Mouse (Mus musculus) neural tube, embryonic 11.5 days (tissue): ENCODE results near the gene 4930402H24Rik. TPM values are rescaled to one million over a fixed set of nuclear protein-coding genes. Genes with fewer than 3 reads are reported as not detected.
"Not testable (repeated sequence)": the region's sequence is repeated elsewhere in the genome, so short reads cannot be mapped to it uniquely, and the experiment has no call there.

Experiments used
- ATAC-seq: fragments of 200-750 bp; cut with Nextera tagmentation; 2 replicates; pipeline ENCODE4 v1.8.0; 2017; ENCODE audit warnings: moderate number of reproducible peaks, mild to moderate bottlenecking, moderate TSS enrichment, moderate library complexity; ENCODE audit not compliant: insufficient read depth, low FRiP score, low TSS enrichment
- DNase-seq: peaks from one replicate; pipeline ENCODE4 v3.0.0-alpha.2; 2015; ENCODE audit warnings: low spot score
- H3K27ac ChIP-seq: fragments of 300-500 bp; sonication (generic); 2 replicates; pipeline ENCODE4 v1.5.1; 2014; ENCODE audit warnings: low read depth, mild to moderate bottlenecking, low read length
- H3K27me3 ChIP-seq: fragments of 300-500 bp; sonication (generic); 2 replicates; pipeline ENCODE4 v1.6.1; 2014; ENCODE audit warnings: mild to moderate bottlenecking, low read length, mixed read lengths; ENCODE audit not compliant: control insufficient read depth, insufficient read depth
- H3K36me3 ChIP-seq: fragments of 300-500 bp; sonication (generic); 2 replicates; pipeline ENCODE4 v1.6.1; 2014; ENCODE audit warnings: mild to moderate bottlenecking, low read length, moderate library complexity, mixed read lengths; ENCODE audit not compliant: control insufficient read depth, insufficient read depth
- H3K4me1 ChIP-seq: fragments of 300-500 bp; sonication (generic); 2 replicates; pipeline ENCODE4 v1.6.1; 2014; ENCODE audit warnings: low read length, mixed read lengths; ENCODE audit not compliant: control insufficient read depth, insufficient read depth
- H3K4me2 ChIP-seq: fragments of 300-500 bp; sonication (generic); 2 replicates; pipeline ENCODE4 v1.6.1; 2014; ENCODE audit warnings: low read depth, mild to moderate bottlenecking, moderate library complexity
- H3K4me3 ChIP-seq: fragments of 300-500 bp; sonication (generic); 2 replicates; pipeline ENCODE4 v1.5.1; 2014; ENCODE audit warnings: low read depth, low read length
- H3K9ac ChIP-seq: fragments of 300-500 bp; sonication (generic); 2 replicates; pipeline ENCODE4 v1.6.1; 2014; ENCODE audit warnings: mild to moderate bottlenecking, low read length
- H3K9me3 ChIP-seq: fragments of 300-500 bp; sonication (generic); 2 replicates; pipeline ENCODE4 v1.6.1; 2016; ENCODE audit warnings: low read length; ENCODE audit not compliant: control insufficient read depth
- WGBS: fragments of 180-500 bp; shearing (Covaris S2); extraction: QIAGEN DNeasy Blood & Tissue Kit; methylation state at CpG from one replicate; pipeline ENCODE4 v1.1.7; 2014; 5-methylcytosine and 5-hydroxymethylcytosine counted together
- polyA plus RNA-seq: library from polyadenylated mRNA; unstranded; fragments of >200 nt; fragmentation: Nextera tagmentation; extraction: Ambion mirVana; gene quantifications from 2 replicates; pipeline ENCODE4 v1.2.1, GENCODE M21; 2014

4930402H24Rik gene
- polyA plus RNA-seq, 1 experiment from 2014 or later = 61.6 TPM

DNA sequence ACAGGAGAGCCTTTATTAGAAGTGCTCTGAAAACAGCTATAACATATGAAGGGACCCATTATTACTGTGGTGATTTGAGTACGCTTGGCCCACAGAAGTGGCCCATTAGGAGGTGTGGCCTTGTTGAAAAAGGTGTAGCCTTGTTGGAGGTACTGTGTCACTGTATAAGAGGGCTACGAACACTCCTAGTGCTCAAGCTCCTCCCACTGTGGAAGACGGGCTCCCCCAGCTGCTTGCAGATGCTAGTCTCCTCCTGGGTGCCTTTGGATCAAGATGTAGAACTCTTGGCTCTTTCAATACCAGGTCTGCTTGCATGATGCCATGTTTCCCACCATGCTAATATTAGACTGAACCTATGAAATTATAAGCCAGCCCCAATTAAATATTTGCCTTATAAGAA is 76.0 kb downstream of the 4930402H24Rik start:
- Histone ChIP-seq H3K27me3 (no peaks in the 10 kb centered on the region), H3K27ac (no peak overlapping the region), H3K9me3 (no peaks in the 10 kb centered on the region), H3K4me3 (no peak overlapping the region), H3K9ac (no peak overlapping the region), H3K36me3 (no peaks in the 10 kb centered on the region), H3K4me1 (no peaks in the 10 kb centered on the region; the same call in 1 of the 2 replicates), H3K4me2 (no peak overlapping the region)
- ATAC-seq = no peak
- WGBS = 89% methylated on average over 3 of the region's 3 CpGs
- DNase-seq = no peak

DNA sequence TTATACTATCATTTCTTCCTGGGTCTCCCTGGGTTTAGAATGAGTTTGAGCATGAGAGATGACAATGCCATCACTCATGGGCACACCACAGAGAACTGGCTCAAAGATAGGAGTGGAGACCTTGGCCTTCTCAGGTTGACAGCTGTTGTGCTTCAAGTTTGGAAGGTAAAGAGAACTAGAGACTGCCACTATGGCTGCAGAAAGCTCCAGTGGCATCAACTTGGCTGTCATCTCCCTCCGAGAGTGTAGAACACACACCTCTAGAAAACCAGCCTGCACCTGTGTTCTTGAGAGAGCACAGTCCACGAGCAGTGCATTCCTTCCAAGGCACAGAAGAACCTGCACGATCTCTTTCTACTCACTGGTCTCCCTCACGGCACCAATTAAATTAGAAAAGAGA is 76.7 kb downstream of the 4930402H24Rik start:
- Histone ChIP-seq H3K4me1 (no peaks in the 10 kb centered on the region; the same call in 1 of the 2 replicates), H3K36me3 (no peaks in the 10 kb centered on the region), H3K9ac (no peak overlapping the region), H3K4me3 (no peak overlapping the region), H3K27me3 (no peaks in the 10 kb centered on the region), H3K27ac (no peak overlapping the region), H3K4me2 (no peak overlapping the region), H3K9me3 (no peaks in the 10 kb centered on the region)
- 87% methylated on average over 4 of the region's 4 CpGs for WGBS
- ATAC-seq = no peak
- DNase-seq = no peak

DNA sequence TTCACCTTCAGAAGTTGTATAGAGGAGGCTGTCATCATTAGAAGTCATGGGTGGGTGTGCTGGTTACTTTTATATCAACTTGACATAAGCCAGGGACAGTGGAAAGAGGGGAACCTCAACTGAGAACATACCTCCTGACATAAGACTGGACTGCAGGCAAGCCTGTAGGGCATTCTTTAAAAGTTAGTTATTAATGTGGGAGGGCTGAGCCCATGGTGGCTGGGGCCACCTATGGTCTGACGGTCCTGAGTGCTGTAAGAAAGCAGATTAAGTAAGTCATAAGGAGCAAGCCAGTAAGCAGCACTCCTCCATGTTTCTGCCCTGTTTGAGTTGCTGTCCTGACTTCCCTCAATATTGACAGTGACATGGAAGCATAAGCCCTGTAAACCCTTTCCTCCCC is 77.5 kb downstream of the 4930402H24Rik start:
- Histone ChIP-seq H3K4me2 (no peak overlapping the region), H3K36me3 (no peaks in the 10 kb centered on the region), H3K9me3 (no peaks in the 10 kb centered on the region), H3K4me1 (no peaks in the 10 kb centered on the region; the same call in 1 of the 2 replicates), H3K4me3 (no peak overlapping the region), H3K9ac (no peak overlapping the region), H3K27me3 (no peaks in the 10 kb centered on the region), H3K27ac (no peak overlapping the region)
- DNase-seq = no peak
- ATAC-seq = no peak
- WGBS = 75% methylated on average over 1 of the region's 1 CpGs

DNA sequence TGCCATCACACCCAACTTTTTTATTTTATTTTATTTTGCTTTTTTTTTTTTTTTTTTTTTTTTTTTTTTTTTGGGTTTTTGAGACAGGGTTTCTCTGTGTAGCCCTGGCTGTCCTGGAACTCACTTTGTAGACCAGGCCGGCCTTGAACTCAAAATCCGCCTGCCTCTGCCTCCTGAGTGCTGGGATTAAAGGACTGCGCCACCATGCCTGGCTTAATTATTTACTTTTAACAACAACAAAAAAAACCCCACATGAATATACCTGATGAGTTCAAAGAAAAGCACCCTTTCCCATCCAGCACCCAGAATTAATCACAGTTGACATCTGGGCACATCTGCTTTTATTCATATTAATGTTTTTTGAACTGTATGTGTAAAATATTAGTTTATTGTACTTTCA is 78.1 kb downstream of the 4930402H24Rik start:
- not testable (repeated sequence) for H3K4me3 ChIP-seq, H3K9me3 ChIP-seq, H3K9ac ChIP-seq, H3K4me1 ChIP-seq, H3K27me3 ChIP-seq, ATAC-seq, H3K4me2 ChIP-seq, H3K27ac ChIP-seq, DNase-seq, H3K36me3 ChIP-seq
- 96% methylated on average over 3 of the region's 3 CpGs for WGBS

DNA sequence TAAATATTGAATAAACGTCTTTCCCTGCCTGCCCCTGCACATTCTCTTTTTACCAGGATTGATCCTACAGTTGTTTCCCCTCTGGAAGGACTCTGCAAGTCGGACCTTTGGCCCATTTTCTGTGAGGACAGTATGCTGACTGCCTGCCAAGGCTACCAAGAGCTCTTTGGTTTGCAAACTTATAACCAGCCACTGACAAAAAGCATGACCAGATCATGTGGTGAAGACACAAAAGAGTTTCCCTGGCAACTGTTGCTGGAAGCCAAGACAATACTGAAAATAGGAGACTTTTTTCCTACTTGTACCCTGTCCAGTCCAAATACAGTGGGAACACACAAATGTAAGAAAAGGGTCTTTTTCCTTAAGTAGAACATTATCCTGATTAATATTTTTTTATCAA is 78.8 kb downstream of the 4930402H24Rik start:
- H3K27ac ChIP-seq = no peak overlapping the region
- DNase-seq (no peak), ATAC-seq (peak; percentile 9; the same call in 1 of the 2 replicates)
- WGBS = 56% methylated on average over 2 of the region's 2 CpGs
- no peak overlapping the region for H3K4me2 ChIP-seq
- no peak overlapping the region for H3K4me3 ChIP-seq
- H3K9me3 ChIP-seq = no peaks in the 10 kb centered on the region
- H3K4me1 ChIP-seq = no peaks in the 10 kb centered on the region; the same call in 1 of the 2 replicates
- no peaks in the 10 kb centered on the region for H3K27me3 ChIP-seq
- H3K36me3 ChIP-seq = no peaks in the 10 kb centered on the region
- H3K9ac ChIP-seq = no peak overlapping the region

DNA sequence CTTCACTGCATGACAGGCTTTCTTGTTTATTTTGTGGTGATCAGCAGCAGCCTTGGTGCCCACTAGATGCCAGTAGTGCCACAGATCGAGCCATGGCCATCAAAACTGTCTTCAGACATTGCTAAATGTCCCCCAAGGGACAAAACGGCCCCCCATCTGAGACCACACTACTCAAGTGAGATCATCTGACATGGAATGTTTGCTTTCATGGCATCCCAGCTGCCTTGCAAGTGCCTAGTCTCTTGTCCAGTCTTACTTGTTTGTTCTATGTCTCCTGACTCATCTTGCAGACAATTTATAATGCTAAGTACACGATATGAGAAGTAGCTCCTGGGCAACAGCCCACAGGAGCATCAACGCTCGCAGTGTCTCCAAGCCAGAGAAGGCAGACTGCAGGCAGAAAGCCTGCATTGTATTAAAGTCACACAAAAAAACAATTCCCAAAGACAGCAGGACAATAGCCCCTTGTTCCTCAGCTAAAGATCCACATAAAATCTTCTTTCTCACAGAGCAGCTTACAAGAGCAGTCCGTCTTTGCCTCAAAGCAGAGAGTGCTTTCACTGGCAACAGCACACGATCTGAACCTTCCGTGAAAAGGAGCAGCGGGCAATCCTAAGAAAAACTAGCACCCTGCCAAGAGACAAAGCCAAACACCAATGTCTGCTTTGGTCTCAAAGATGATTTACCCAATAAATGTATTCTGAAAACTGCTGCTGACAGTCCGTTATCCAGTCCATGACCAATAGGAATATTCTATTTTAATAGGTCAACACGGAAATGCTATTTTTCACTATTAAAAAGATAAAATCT is 87.2 kb downstream of the 4930402H24Rik start:
- no peaks in the 10 kb centered on the region for H3K9me3 ChIP-seq
- H3K27ac ChIP-seq = 0 out of 2 replicates have a peak overlapping the region, but pooled peaks have one; percentile 60
- DNase-seq (peak; percentile 46), ATAC-seq (peak; percentile 63)
- H3K27me3 ChIP-seq = no peaks in the 10 kb centered on the region
- H3K4me2 ChIP-seq = 0 out of 2 replicates have a peak overlapping the region, but pooled peaks have one; percentile 7
- no peak overlapping the region for H3K9ac ChIP-seq
- peaks cover 4% of the 10 kb centered on the region; the same call in 1 of the 2 replicates for H3K4me1 ChIP-seq
- WGBS = 31% methylated on average over 11 of the region's 11 CpGs
- no peaks in the 10 kb centered on the region for H3K36me3 ChIP-seq
- no peak overlapping the region for H3K4me3 ChIP-seq

DNA sequence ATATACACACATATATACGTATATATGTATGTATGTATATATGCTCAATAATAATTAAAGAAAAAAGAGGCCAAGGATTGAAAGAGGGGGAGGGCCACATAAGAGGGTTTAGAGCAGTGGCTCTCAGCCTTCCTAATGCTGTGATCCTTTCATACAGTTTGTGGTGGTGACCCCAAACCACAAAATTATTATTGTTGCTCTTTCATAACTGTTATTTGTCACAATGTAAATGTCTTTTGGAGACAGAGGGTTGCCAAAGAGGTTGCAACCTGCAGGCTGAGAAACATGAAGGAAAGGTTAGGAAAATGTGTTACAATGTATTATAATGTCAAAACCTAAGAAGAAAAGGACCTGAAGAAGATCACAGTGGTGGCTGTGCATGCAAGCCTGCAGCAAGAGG is 88.3 kb downstream of the 4930402H24Rik start:
- ATAC-seq (no peak), DNase-seq (no peak)
- Histone ChIP-seq H3K27ac (no peak overlapping the region), H3K27me3 (no peaks in the 10 kb centered on the region), H3K9me3 (no peaks in the 10 kb centered on the region), H3K4me1 (peaks cover 4% of the 10 kb centered on the region; the same call in 1 of the 2 replicates), H3K36me3 (peaks cover 3% of the 10 kb centered on the region; the same call in 1 of the 2 replicates), H3K9ac (no peak overlapping the region), H3K4me3 (no peak overlapping the region), H3K4me2 (no peak overlapping the region)
- 96% methylated on average over 1 of the region's 1 CpGs for WGBS

DNA sequence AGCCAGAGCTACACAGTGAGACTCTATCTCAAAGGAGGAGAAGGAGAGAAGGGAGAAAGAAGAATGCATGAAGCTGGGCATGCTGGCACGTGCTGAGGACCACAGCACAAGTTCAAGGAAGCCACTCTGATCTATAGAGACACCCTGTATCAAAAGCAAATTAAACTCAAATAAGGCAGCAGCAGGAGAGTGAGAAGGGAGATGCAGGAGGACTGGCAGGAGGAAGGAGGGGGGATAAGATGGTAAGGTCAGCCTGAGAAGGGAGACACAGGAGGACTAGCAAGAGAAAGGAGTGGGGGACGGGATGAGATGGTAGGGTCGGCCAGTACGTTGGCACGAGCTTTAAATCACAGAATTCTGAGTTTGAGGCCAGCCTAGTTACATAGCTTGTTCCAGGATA is 90.0 kb downstream of the 4930402H24Rik start:
- H3K27me3 ChIP-seq = no peaks in the 10 kb centered on the region
- no peak overlapping the region for H3K4me2 ChIP-seq
- H3K4me3 ChIP-seq = no peak overlapping the region
- ATAC-seq (no peak), DNase-seq (no peak)
- peaks cover 3% of the 10 kb centered on the region; the same call in 1 of the 2 replicates for H3K36me3 ChIP-seq
- peaks cover 4% of the 10 kb centered on the region; the same call in 1 of the 2 replicates for H3K4me1 ChIP-seq
- WGBS = 82% methylated on average over 5 of the region's 5 CpGs
- H3K9ac ChIP-seq = no peak overlapping the region
- no peak overlapping the region for H3K27ac ChIP-seq
- no peaks in the 10 kb centered on the region for H3K9me3 ChIP-seq

DNA sequence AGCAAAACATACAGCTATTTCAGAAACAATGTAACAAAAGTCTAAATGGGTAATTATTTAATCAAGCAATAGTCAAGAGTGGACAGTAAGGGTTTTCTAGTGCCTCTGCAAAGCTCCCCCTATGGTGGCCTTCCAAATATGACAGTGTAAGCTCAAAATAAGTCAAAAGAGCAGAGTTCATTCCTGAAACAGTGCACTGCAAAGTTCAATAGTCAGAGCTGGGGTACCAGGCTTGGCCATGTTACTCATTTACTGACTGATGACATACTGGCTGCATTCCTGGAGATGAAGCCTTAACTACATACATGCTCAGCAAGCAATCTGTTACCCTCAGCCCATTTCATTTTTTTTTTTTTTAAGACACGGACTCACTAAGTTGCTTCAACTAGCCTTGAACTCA is 91.7 kb downstream of the 4930402H24Rik start:
- peaks cover 4% of the 10 kb centered on the region; the same call in 1 of the 2 replicates for H3K4me1 ChIP-seq
- WGBS = 95% methylated on average over 1 of the region's 1 CpGs
- peaks cover 3% of the 10 kb centered on the region; the same call in 1 of the 2 replicates for H3K36me3 ChIP-seq
- no peak overlapping the region for H3K9ac ChIP-seq
- H3K9me3 ChIP-seq = no peaks in the 10 kb centered on the region
- H3K4me2 ChIP-seq = no peak overlapping the region
- H3K27ac ChIP-seq = no peak overlapping the region
- no peaks in the 10 kb centered on the region for H3K27me3 ChIP-seq
- H3K4me3 ChIP-seq = no peak overlapping the region
- no peak for ATAC-seq
- DNase-seq = no peak
